Mouse (Mus musculus) MEL (cell line): ENCODE data around the gene Csf2. TPM values are rescaled to one million over a fixed set of nuclear protein-coding genes. Genes with fewer than 3 reads are reported as not detected.
A peak's percentile ranks its signal among the peaks of the same experiment; 100 is the strongest.

ENCODE experiments used
- DNase-seq: peaks from one replicate; pipeline ENCODE4 v3.0.0; 2011; ENCODE audit warnings: low read depth, low spot score
- H3K27ac ChIP-seq: 2 replicates; pipeline ENCODE4 v1.5.1; 2012; ENCODE audit warnings: low read depth, mild to moderate bottlenecking, control low read depth, low read length, moderate library complexity; ENCODE audit not compliant: control insufficient read depth
- H3K27me3 ChIP-seq, 2 experiments: fragments of 150-350 bp in 1 of 2; sonication (generic) in 1 of 2; 2 replicates each; pipeline ENCODE4 v1.6.1; 2012; ENCODE audit warnings: low read length in 2 of 2, mild to moderate bottlenecking in 2 of 2, improper control_type of control experiment in 1 of 2, moderate library complexity in 1 of 2; ENCODE audit not compliant: insufficient read depth in 2 of 2, control insufficient read depth in 1 of 2
- H3K36me3 ChIP-seq, 2 experiments: 2 replicates each; pipeline ENCODE4 v1.6.1; 2012 to 2014; ENCODE audit warnings: low read length in 2 of 2, improper control_type of control experiment in 1 of 2, inconsistent platforms in 1 of 2, mild to moderate bottlenecking in 1 of 2; ENCODE audit not compliant: insufficient read depth in 2 of 2, control insufficient read depth in 1 of 2
- H3K4me1 ChIP-seq, 2 experiments: fragments of 150-350 bp in 1 of 2; sonication (generic) in 1 of 2; 2 replicates each; pipeline ENCODE4 v1.6.1; 2012; ENCODE audit warnings: low read length in 2 of 2, improper control_type of control experiment in 1 of 2, mild to moderate bottlenecking in 1 of 2; ENCODE audit not compliant: insufficient read depth in 2 of 2, control insufficient read depth in 1 of 2
- H3K4me3 ChIP-seq, 2 experiments: fragments of 150-350 bp in 1 of 2; sonication (generic) in 1 of 2; 2 replicates each; pipeline ENCODE4 v1.5.1; 2012; ENCODE audit warnings: low read depth in 2 of 2, low read length in 2 of 2, mild to moderate bottlenecking in 2 of 2, moderate library complexity in 2 of 2, control low read depth in 1 of 2, improper control_type of control experiment in 1 of 2; ENCODE audit not compliant: control insufficient read depth in 1 of 2, insufficient read depth in 1 of 2
- H3K79me2 ChIP-seq: 2 replicates; pipeline ENCODE4 v1.6.1; 2012; ENCODE audit warnings: mild to moderate bottlenecking, low read length, moderate library complexity; ENCODE audit not compliant: control insufficient read depth, poor library complexity, insufficient read depth
- H3K9ac ChIP-seq: 2 replicates; pipeline ENCODE4 v1.6.1; 2012; ENCODE audit warnings: low read depth, mild to moderate bottlenecking, control low read depth, low read length, moderate library complexity; ENCODE audit not compliant: control insufficient read depth, poor library complexity, severe bottlenecking
- H3K9me3 ChIP-seq: fragments of 150-350 bp; sonication (generic); replicated peaks from 2 replicates; pipeline ENCODE4 v1.6.1; 2012; ENCODE audit warnings: mild to moderate bottlenecking, low read length, improper control_type of control experiment, moderate library complexity; ENCODE audit not compliant: insufficient read depth
- E2F4 ChIP-seq: IDR thresholded peaks from 2 replicates; pipeline ENCODE4 v1.6.1; 2011; ENCODE audit warnings: low read depth, low read length, improper control_type of control experiment, borderline replicate concordance
- ELF1 ChIP-seq: IDR thresholded peaks from 2 replicates; pipeline ENCODE4 v1.6.1; 2014; ENCODE audit warnings: low read depth, mild to moderate bottlenecking, inconsistent platforms, low read length, improper control_type of control experiment, moderate library complexity
- ETS1 ChIP-seq: IDR thresholded peaks from 2 replicates; pipeline ENCODE4 v1.6.1; 2012; ENCODE audit warnings: low read depth, mild to moderate bottlenecking, inconsistent platforms, low read length, improper control_type of control experiment, moderate library complexity
- KAT2A ChIP-seq: conservative IDR thresholded peaks from 2 replicates; pipeline ENCODE4 v1.6.1; 2012; ENCODE audit warnings: low read depth, low read length, improper control_type of control experiment, inconsistent platforms
- MAZ ChIP-seq: IDR thresholded peaks from 2 replicates; pipeline ENCODE4 v1.6.1; 2012; ENCODE audit warnings: low read depth, mild to moderate bottlenecking, inconsistent platforms, low read length, improper control_type of control experiment
- MEF2A ChIP-seq: IDR thresholded peaks from 2 replicates; pipeline ENCODE4 v1.6.1; 2014; ENCODE audit warnings: low read depth, mild to moderate bottlenecking, inconsistent platforms, low read length, improper control_type of control experiment; ENCODE audit not compliant: poor library complexity, insufficient replicate concordance, severe bottlenecking; ENCODE audit errors: extremely low read depth
- MXI1 ChIP-seq: IDR thresholded peaks from 2 replicates; pipeline ENCODE4 v1.6.1; 2011; ENCODE audit warnings: mild to moderate bottlenecking, low read depth, low read length, improper control_type of control experiment
- MYB ChIP-seq: IDR thresholded peaks from 2 replicates; pipeline ENCODE4 v1.6.1; 2011; ENCODE audit warnings: mild to moderate bottlenecking, low read depth, low read length, improper control_type of control experiment
- MYC ChIP-seq: IDR thresholded peaks from 2 replicates; pipeline ENCODE4 v1.6.1; 2011; ENCODE audit warnings: low read depth, mild to moderate bottlenecking, low read length, improper control_type of control experiment, moderate library complexity
- NELFE ChIP-seq: IDR thresholded peaks from 2 replicates; pipeline ENCODE4 v1.6.1; 2011; ENCODE audit warnings: low read depth, low read length, improper control_type of control experiment
- NRF1 ChIP-seq: IDR thresholded peaks from 2 replicates; pipeline ENCODE4 v1.6.1; 2014; ENCODE audit warnings: low read depth, mild to moderate bottlenecking, inconsistent platforms, low read length, improper control_type of control experiment, moderate library complexity; ENCODE audit not compliant: poor library complexity, insufficient read depth, severe bottlenecking
- POLR2AphosphoS2 ChIP-seq: IDR thresholded peaks from 2 replicates; pipeline ENCODE4 v1.6.1; 2011; ENCODE audit warnings: low read length, improper control_type of control experiment
- RAD21 ChIP-seq: IDR thresholded peaks from 2 replicates; pipeline ENCODE4 v1.6.1; 2011; ENCODE audit warnings: mild to moderate bottlenecking, low read depth, low read length, improper control_type of control experiment
- SMC3 ChIP-seq: IDR thresholded peaks from 2 replicates; pipeline ENCODE4 v1.6.1; 2011; ENCODE audit warnings: low read depth, low read length, improper control_type of control experiment
- TAL1 ChIP-seq: IDR thresholded peaks from 2 replicates; pipeline ENCODE4 v1.6.1; 2012; ENCODE audit warnings: mild to moderate bottlenecking, inconsistent platforms, low read length, moderate library complexity, mixed read lengths
- TBP ChIP-seq: IDR thresholded peaks from 2 replicates; pipeline ENCODE4 v1.8.0; 2011; ENCODE audit warnings: low read depth, low read length, improper control_type of control experiment
- TCF12 ChIP-seq: IDR thresholded peaks from 2 replicates; pipeline ENCODE4 v1.6.1; 2014; ENCODE audit warnings: low read depth, mild to moderate bottlenecking, inconsistent platforms, low read length, improper control_type of control experiment, moderate library complexity
- USF1 ChIP-seq: IDR thresholded peaks from 2 replicates; pipeline ENCODE4 v1.6.1; 2014; ENCODE audit warnings: low read depth, mild to moderate bottlenecking, inconsistent platforms, low read length, improper control_type of control experiment, moderate library complexity
- USF2 ChIP-seq, 2 experiments: IDR thresholded peaks; 2 replicates each; pipeline ENCODE4 v1.6.1; 2011 to 2012; ENCODE audit warnings: improper control_type of control experiment in 2 of 2, low read length in 2 of 2, borderline replicate concordance in 1 of 2, inconsistent platforms in 1 of 2, low read depth in 1 of 2, mild to moderate bottlenecking in 1 of 2; ENCODE audit not compliant: insufficient read depth in 1 of 2
- ZC3H11A ChIP-seq: IDR thresholded peaks from 2 replicates; pipeline ENCODE4 v1.6.1; 2012; ENCODE audit warnings: low read depth, mild to moderate bottlenecking, inconsistent platforms, low read length, improper control_type of control experiment
- ZKSCAN1 ChIP-seq: IDR thresholded peaks from 2 replicates; pipeline ENCODE4 v1.6.1; 2012; ENCODE audit warnings: low read depth, mild to moderate bottlenecking, inconsistent platforms, low read length, improper control_type of control experiment, moderate library complexity
- ZMIZ1 ChIP-seq: IDR thresholded peaks from 2 replicates; pipeline ENCODE4 v1.6.1; 2012; ENCODE audit warnings: low read depth, mild to moderate bottlenecking, inconsistent platforms, low read length, improper control_type of control experiment, moderate library complexity
- polyA plus RNA-seq, 2 experiments: library from polyadenylated mRNA; stranded (reverse) in 1 of 2; unstranded in 1 of 2; fragments of >175 nt in 1 of 2; fragments of >200 nt in 1 of 2; gene quantifications; 2 replicates each; pipeline versions ENCODE4 v1.2.1 to v1.2.4; 2012; ENCODE audit warnings: low replicate concordance in 2 of 2, low read depth in 1 of 2; ENCODE audit not compliant: insufficient read length in 2 of 2, insufficient read depth in 1 of 2, missing spikeins in 1 of 2
- total RNA-seq: library from RNA; depleted of rRNA; stranded (reverse); fragments of 300-350 nt; gene quantifications from 2 replicates; pipeline ENCODE4 v1.2.3, GENCODE M21; 2012

Csf2 gene
- total and polyA plus RNA-seq, 3 experiments, result 0.15 TPM; not detected in 2

DNA sequence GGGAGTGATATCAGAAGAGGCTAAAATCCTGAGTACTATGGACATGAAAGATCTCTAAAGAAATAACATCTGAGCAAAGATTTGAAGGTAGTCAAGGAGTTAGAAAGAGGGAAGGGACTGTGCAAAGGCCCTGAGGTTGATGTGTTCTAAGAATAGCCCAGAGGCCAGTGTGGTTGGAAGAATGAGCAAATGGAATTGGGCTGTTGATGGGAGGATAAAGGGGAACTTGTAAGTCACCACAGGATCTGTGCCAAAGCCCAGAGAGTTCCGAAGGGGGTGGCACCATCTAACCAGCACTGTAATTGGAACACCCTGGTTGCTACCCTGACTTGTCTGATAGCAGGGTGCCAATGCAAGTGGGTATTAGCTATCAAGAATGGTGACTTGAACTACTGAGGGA, 30.3 kb downstream of the Csf2 start:
- TF ChIP-seq MYC (no peak), MXI1 (no peak), MEF2A (no peak), TAL1 (no peak), POLR2AphosphoS2 (no peak)
- no peak overlapping the region for H3K9ac ChIP-seq
- H3K9me3 ChIP-seq, result no peaks in the 10 kb centered on the region
- peaks cover 0 to 9% of the 10 kb centered on the region in 2 experiments; a peak in 2 of 4 replicates for H3K36me3 ChIP-seq
- H3K4me1 ChIP-seq, result peaks cover 5 to 12% of the 10 kb centered on the region in 2 experiments
- peaks cover 0 to 1% of the 10 kb centered on the region in 2 experiments; a peak in 1 of 4 replicates for H3K27me3 ChIP-seq
- no peak overlapping the region for H3K4me3 ChIP-seq
- H3K27ac ChIP-seq, result no peak overlapping the region
- H3K79me2 ChIP-seq, result no peaks in the 10 kb centered on the region
- DNase-seq, result peak; percentile 59

DNA sequence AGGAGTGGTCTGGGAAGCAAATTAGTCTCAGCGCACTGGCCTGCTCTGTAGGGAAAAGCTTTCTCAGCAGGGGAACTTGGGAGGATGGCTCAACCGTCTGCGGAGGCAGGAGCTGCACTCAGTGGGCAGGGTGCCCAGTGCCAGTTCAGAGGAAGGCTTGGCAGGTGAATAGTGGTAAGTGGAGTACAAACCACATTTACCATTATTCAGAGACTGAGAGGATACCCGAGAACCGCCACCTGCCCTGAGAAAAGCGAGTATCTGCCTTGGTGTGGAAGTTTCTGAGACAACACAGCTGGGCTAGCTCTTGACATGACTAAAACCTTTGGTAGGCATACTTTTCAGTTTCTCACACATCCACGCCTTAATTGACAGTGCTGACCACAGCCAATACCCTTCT, 32.1 kb downstream of the Csf2 start:
- H3K4me1 ChIP-seq, result peaks cover 6 to 18% of the 10 kb centered on the region in 2 experiments
- no peak overlapping the region for H3K9ac ChIP-seq
- no peaks in the 10 kb centered on the region for H3K79me2 ChIP-seq
- no peak for DNase-seq
- H3K27ac ChIP-seq, result no peak overlapping the region
- H3K9me3 ChIP-seq, result no peaks in the 10 kb centered on the region
- TF ChIP-seq ZKSCAN1 (no peak), ETS1 (no peak), ELF1 (no peak), MYC (no peak), USF1 (no peak), MYB (no peak), MEF2A (no peak), MAZ (no peak), TBP (no peak), KAT2A (no peak), SMC3 (no peak), ZC3H11A (no peak), NRF1 (no peak), USF2 (IDR thresholded peaks at IDR 0.05; ENCODE audit: borderline replicate concordance in 1 of 2, insufficient read depth in 1 of 2, low read depth in 1 of 2, low read length in 2 of 2) (no peak), E2F4 (no peak), RAD21 (no peak), ZMIZ1 (no peak), TCF12 (no peak), NELFE (no peak)
- no peak overlapping the region for H3K4me3 ChIP-seq
- peaks cover 0 to 11% of the 10 kb centered on the region in 2 experiments; a peak in 2 of 4 replicates for H3K36me3 ChIP-seq
- H3K27me3 ChIP-seq, result no peaks in the 10 kb centered on the region
